Mouse (Mus musculus) spleen, adult 2 months (tissue): ENCODE results near the gene Gadd45b. TPM values are rescaled to one million over a fixed set of nuclear protein-coding genes. Genes with fewer than 3 reads are reported as not detected.
A peak's percentile ranks its signal among the peaks of the same experiment; 100 is the strongest.

Experiments used
- DNase-seq, 2 experiments: peaks; one replicate each; pipeline versions ENCODE4 v3.0.0 to v3.0.0-alpha.2; 2012 to 2021; ENCODE audit warnings: low spot score in 2 of 2, low read depth in 1 of 2
- H3K27ac ChIP-seq: fragments of 200-500 bp; 2 replicates; pipeline ENCODE4 v1.5.1; 2012; ENCODE audit warnings: low read length, inconsistent platforms; ENCODE audit not compliant: insufficient read depth
- H3K27me3 ChIP-seq: fragments of 200-500 bp; 2 replicates; pipeline ENCODE4 v1.6.1; 2012; ENCODE audit warnings: mild to moderate bottlenecking, moderate library complexity, low read length, inconsistent platforms; ENCODE audit not compliant: control insufficient read depth, insufficient read depth
- H3K36me3 ChIP-seq: fragments of 200-500 bp; 2 replicates; pipeline ENCODE4 v1.6.1; 2012; ENCODE audit warnings: mild to moderate bottlenecking, low read length, inconsistent platforms; ENCODE audit not compliant: control insufficient read depth, insufficient read depth
- H3K4me1 ChIP-seq: fragments of 200-500 bp; 2 replicates; pipeline ENCODE4 v1.6.1; 2011; ENCODE audit warnings: inconsistent platforms; ENCODE audit not compliant: control insufficient read depth, insufficient read depth, insufficient read length
- H3K4me3 ChIP-seq: fragments of 200-500 bp; 2 replicates; pipeline ENCODE4 v1.5.1; 2011; ENCODE audit warnings: mild to moderate bottlenecking, inconsistent platforms; ENCODE audit not compliant: insufficient read depth, insufficient read length; ENCODE audit errors: extremely low read depth
- CTCF ChIP-seq: fragments of 200-500 bp; IDR thresholded peaks from 2 replicates; pipeline ENCODE4 v1.5.1; 2011; ENCODE audit warnings: mild to moderate bottlenecking, inconsistent platforms; ENCODE audit not compliant: insufficient read depth, insufficient read length, insufficient replicate concordance; ENCODE audit errors: extremely low read depth
- POLR2A ChIP-seq: fragments of 200-500 bp; IDR thresholded peaks from 2 replicates; pipeline ENCODE4 v1.6.1; 2011; ENCODE audit warnings: low read depth, low read length, inconsistent platforms
- WGBS: fragments of 180-500 bp; shearing (Covaris S2); methylation state at CpG from one replicate; pipeline ENCODE4 v1.1.7; 2018; 5-methylcytosine and 5-hydroxymethylcytosine counted together
- polyA plus RNA-seq: library from polyadenylated mRNA; depleted of rRNA; stranded (reverse); fragments of >200 nt; gene quantifications from 2 replicates; pipeline ENCODE4 v1.2.3, GENCODE M21; 2012

Gadd45b gene
- polyA plus RNA-seq, 1 experiment = 35.7 TPM

- under 1% methylated on average over 72 of the region's 72 CpGs for WGBS
- Histone ChIP-seq H3K4me1 (peaks cover 6% of the 10 kb centered on the region), H3K27ac (peak within 1 kb of the TSS; percentile 88), H3K27me3 (no peaks in the 10 kb centered on the region), H3K4me3 (peak within 1 kb of the TSS; percentile 83), H3K36me3 (peaks cover 9% of the 10 kb centered on the region)
- DNase-seq = peak; percentile 97 to 98
- TF ChIP-seq CTCF (no peak), POLR2A (peak; percentile 38; the same call in 1 of the 2 replicates)
Measured at GRCm38 (mm10) chr10:80900318-80901247, 29.3 kb upstream of the Gadd45b start, which contains the start of gene Timm13. Timm13 (minus strand) TSS chr10:80900969.

- 92% methylated on average over 19 of the region's 19 CpGs for WGBS
Measured at GRCm38 (mm10) chr10:80901409-80902272, 28.2 kb upstream of the Gadd45b start.

GRCm38 (mm10) chr10:80902273-80902940, 27.5 kb upstream of the Gadd45b start:
- Histone ChIP-seq H3K36me3 (peaks cover 11% of the 10 kb centered on the region), H3K4me3 (no peak overlapping the region), H3K27me3 (no peaks in the 10 kb centered on the region), H3K4me1 (peaks cover 6% of the 10 kb centered on the region), H3K27ac (no peak overlapping the region)
- WGBS = 92% methylated on average over 9 of the region's 9 CpGs
- no peak for TF ChIP-seq CTCF
- no peak for DNase-seq

More at GRCm38 (mm10) chr10:80901409-80902272, 28.2 kb upstream of the Gadd45b start:
- Histone ChIP-seq H3K4me3 (no peak overlapping the region), H3K36me3 (peaks cover 9% of the 10 kb centered on the region), H3K27ac (0 out of 2 replicates have a peak overlapping the region, but pooled peaks have one; percentile 16), H3K4me1 (peaks cover 6% of the 10 kb centered on the region), H3K27me3 (no peaks in the 10 kb centered on the region)
- no peak for DNase-seq
- no peak for TF ChIP-seq CTCF
- no peak for TF ChIP-seq POLR2A

GRCm38 (mm10) chr10:80903282-80903681, 26.6 kb upstream of the Gadd45b start:
- TF ChIP-seq CTCF = no peak
- TF ChIP-seq POLR2A = no peak
- no peak for DNase-seq

GRCm38 (mm10) chr10:80904004-80904693, 25.7 kb upstream of the Gadd45b start:
- WGBS = 93% methylated on average over 28 of the region's 28 CpGs
- peaks cover 6% of the 10 kb centered on the region for H3K4me1 ChIP-seq
- no peak overlapping the region for H3K27ac ChIP-seq
- H3K4me3 ChIP-seq = no peak overlapping the region
- no peak for DNase-seq
- no peaks in the 10 kb centered on the region for H3K27me3 ChIP-seq
- peaks cover 7% of the 10 kb centered on the region for H3K36me3 ChIP-seq
- no peak for TF ChIP-seq POLR2A
- no peak for TF ChIP-seq CTCF

More at GRCm38 (mm10) chr10:80903282-80903681, 26.6 kb upstream of the Gadd45b start:
- Histone ChIP-seq H3K4me1 (peaks cover 6% of the 10 kb centered on the region), H3K4me3 (no peak overlapping the region), H3K27me3 (no peaks in the 10 kb centered on the region), H3K27ac (no peak overlapping the region), H3K36me3 (peaks cover 7% of the 10 kb centered on the region)
- 94% methylated on average over 10 of the region's 10 CpGs for WGBS

GRCm38 (mm10) chr10:80904709-80905108, 25.2 kb upstream of the Gadd45b start:
- WGBS = 97% methylated on average over 11 of the region's 11 CpGs
- Histone ChIP-seq H3K27ac (no peak overlapping the region), H3K36me3 (peaks cover 7% of the 10 kb centered on the region), H3K4me3 (no peak overlapping the region), H3K27me3 (no peaks in the 10 kb centered on the region), H3K4me1 (peaks cover 4% of the 10 kb centered on the region)
- TF ChIP-seq CTCF (no peak), POLR2A (no peak)
- no peak for DNase-seq
